Mouse (Mus musculus) midbrain, embryonic 10.5 days (tissue): ENCODE data around the gene Chic1. TPM values are rescaled to one million over a fixed set of nuclear protein-coding genes. Genes with fewer than 3 reads are reported as not detected.

Experiments used
- DNase-seq: peaks from one replicate; pipeline ENCODE4 v3.0.0-alpha.2; 2017; ENCODE audit warnings: low spot score
- H3K27ac ChIP-seq: fragments of 300-500 bp; sonication (generic); replicated peaks from 2 replicates; pipeline ENCODE4 v1.5.1; 2016; ENCODE audit warnings: mild to moderate bottlenecking
- H3K27me3 ChIP-seq: fragments of 300-500 bp; sonication (generic); 2 replicates; pipeline ENCODE4 v1.6.1; 2016; ENCODE audit warnings: low read depth, mild to moderate bottlenecking; ENCODE audit not compliant: poor library complexity, severe bottlenecking
- H3K36me3 ChIP-seq: fragments of 300-500 bp; sonication (generic); 2 replicates; pipeline ENCODE4 v1.6.1; 2016; ENCODE audit warnings: mild to moderate bottlenecking, moderate library complexity
- H3K4me1 ChIP-seq: fragments of 300-500 bp; sonication (generic); 2 replicates; pipeline ENCODE4 v1.6.1; 2016
- H3K4me3 ChIP-seq: fragments of 300-500 bp; sonication (generic); 2 replicates; pipeline ENCODE4 v1.5.1; 2016; ENCODE audit warnings: mild to moderate bottlenecking, moderate library complexity
- H3K9me3 ChIP-seq: fragments of 300-500 bp; sonication (generic); replicated peaks from 2 replicates; pipeline ENCODE4 v1.6.1; 2016; ENCODE audit warnings: mild to moderate bottlenecking
- WGBS: fragments of 180-500 bp; shearing (Covaris S2); methylation state at CpG from one replicate; pipeline ENCODE4 v1.1.7; 2016; 5-methylcytosine and 5-hydroxymethylcytosine counted together
- polyA plus RNA-seq: library from polyadenylated mRNA; unstranded; fragments of >200 nt; fragmentation: Nextera tagmentation; extraction: Ambion mirVana; gene quantifications from 2 replicates; pipeline ENCODE4 v1.2.1, GENCODE M21; 2016

Chic1 gene
- polyA plus RNA-seq, 1 experiment from 2014 or later = 4.5 TPM

GRCm38 (mm10) chrX:103443755-103444154, 87.5 kb downstream of the Chic1 start:
- Histone ChIP-seq H3K4me3 (no peak overlapping the region), H3K36me3 (no peaks in the 10 kb centered on the region), H3K9me3 (no peaks in the 10 kb centered on the region), H3K27ac (no peak overlapping the region), H3K27me3 (peaks cover 93% of the 10 kb centered on the region), H3K4me1 (peaks cover 9% of the 10 kb centered on the region)
- 36% methylated on average over 7 of the region's 7 CpGs for WGBS
- no peak for DNase-seq

Other genes starting within 250 kb of the Chic1 start
- gene Nap1l2, start 169.8 kb upstream of the Chic1 start, polyA plus RNA-seq = 7.4 and 13.3 TPM in 2 replicates
- gene Cdx4, start 35.1 kb upstream of the Chic1 start, polyA plus RNA-seq = not detected in 2 replicates
- gene Tsx, start 58.0 kb downstream of the Chic1 start, polyA plus RNA-seq = 0.34 and 0.35 TPM in 2 replicates
- gene Gm26992, start 65.5 kb downstream of the Chic1 start, polyA plus RNA-seq = not detected in 2 replicates